Mouse (Mus musculus) cerebellum, adult 2 months (tissue): ENCODE data around the gene Tiam1. TPM values are rescaled to one million over a fixed set of nuclear protein-coding genes. Genes with fewer than 3 reads are reported as not detected.

Experiments
- DNase-seq, 2 experiments: peaks; one replicate each; pipeline ENCODE4 v3.0.0; 2021
- H3K27ac ChIP-seq: fragments of 200-500 bp; 2 replicates; pipeline ENCODE4 v1.5.1; 2012; ENCODE audit warnings: low read length, control low read depth, inconsistent platforms; ENCODE audit not compliant: insufficient read depth
- H3K27me3 ChIP-seq: fragments of 200-500 bp; 2 replicates; pipeline ENCODE4 v1.6.1; 2012; ENCODE audit warnings: inconsistent platforms, mild to moderate bottlenecking, low read length, moderate library complexity; ENCODE audit not compliant: control insufficient read depth, insufficient read depth
- H3K4me1 ChIP-seq: fragments of 200-500 bp; 2 replicates; pipeline ENCODE4 v1.6.1; 2011; ENCODE audit warnings: low read length; ENCODE audit not compliant: control insufficient read depth, insufficient read depth
- H3K4me3 ChIP-seq: fragments of 200-500 bp; replicated peaks from 2 replicates; pipeline ENCODE3; 2011; ENCODE audit warnings: mild to moderate bottlenecking, low read depth, low read length, control low read depth; ENCODE audit not compliant: insufficient read depth
- CTCF ChIP-seq: fragments of 200-500 bp; IDR thresholded peaks from 2 replicates; pipeline ENCODE4 v1.5.1; 2011; ENCODE audit warnings: low read depth, mild to moderate bottlenecking, control low read depth, low read length, moderate library complexity, borderline replicate concordance; ENCODE audit not compliant: insufficient read depth
- POLR2A ChIP-seq: fragments of 200-500 bp; IDR thresholded peaks from 2 replicates; pipeline ENCODE4 v1.6.1; 2011; ENCODE audit warnings: low read length, control low read depth, borderline replicate concordance; ENCODE audit not compliant: insufficient read depth
- WGBS: fragments of 180-500 bp; shearing (Covaris S2); methylation state at CpG from one replicate; pipeline ENCODE4 v1.1.7; 2018; 5-methylcytosine and 5-hydroxymethylcytosine counted together
- polyA plus RNA-seq: library from polyadenylated mRNA; depleted of rRNA; stranded (reverse); fragments of >200 nt; gene quantifications from 2 replicates; pipeline ENCODE4 v1.2.3, GENCODE M21; 2012

Gene Tiam1
- polyA plus RNA-seq, 1 experiment, result 73.6 TPM

- peak; percentile 74 to 80 for DNase-seq
- 18% methylated on average over 13 of the region's 13 CpGs for WGBS
- Histone ChIP-seq H3K4me3 (no peak overlapping the region), H3K27me3 (no peaks in the 10 kb centered on the region), H3K4me1 (peaks cover 30% of the 10 kb centered on the region), H3K27ac (peak overlapping the region; percentile 8; the same call in 1 of the 2 replicates)
- TF ChIP-seq POLR2A (no peak), CTCF (no peak)
Measured at GRCm38 (mm10) chr16:90121799-90122198, 21.8 kb downstream of the Tiam1 start.

- Histone ChIP-seq H3K27ac (no peak overlapping the region), H3K4me3 (no peak overlapping the region), H3K27me3 (no peaks in the 10 kb centered on the region), H3K4me1 (peaks cover 24% of the 10 kb centered on the region)
- DNase-seq, result no peak
- TF ChIP-seq CTCF (peak; percentile 47; the same call in 1 of the 2 replicates), POLR2A (no peak)
- 98% methylated on average over 4 of the region's 4 CpGs for WGBS
Measured at GRCm38 (mm10) chr16:90119969-90120368, 23.6 kb downstream of the Tiam1 start.

- Histone ChIP-seq H3K27me3 (no peaks in the 10 kb centered on the region), H3K4me3 (no peak overlapping the region), H3K27ac (no peak overlapping the region), H3K4me1 (peaks cover 20% of the 10 kb centered on the region)
- TF ChIP-seq POLR2A (no peak), CTCF (no peak)
- DNase-seq, result no peak
- WGBS, result 91% methylated on average over 13 of the region's 13 CpGs
Measured at GRCm38 (mm10) chr16:90116637-90117182, 26.9 kb downstream of the Tiam1 start.

- no peak for DNase-seq
- 88% methylated on average over 11 of the region's 11 CpGs for WGBS
- H3K27me3 ChIP-seq, result no peaks in the 10 kb centered on the region
- no peak overlapping the region for H3K4me3 ChIP-seq
- peaks cover 14% of the 10 kb centered on the region for H3K4me1 ChIP-seq
- H3K27ac ChIP-seq, result no peak overlapping the region
- TF ChIP-seq CTCF (no peak), POLR2A (no peak)
Measured at GRCm38 (mm10) chr16:90112577-90113155, 30.9 kb downstream of the Tiam1 start.

GRCm38 (mm10) chr16:90109500-90109899 lies 34.1 kb downstream of the Tiam1 start:
- Histone ChIP-seq H3K27me3 (no peaks in the 10 kb centered on the region), H3K4me3 (no peak overlapping the region), H3K27ac (no peak overlapping the region), H3K4me1 (peaks cover 15% of the 10 kb centered on the region)
- TF ChIP-seq POLR2A, result no peak
- no peak for TF ChIP-seq CTCF
- WGBS, result 93% methylated on average over 2 of the region's 3 CpGs
- DNase-seq, result no peak

- Histone ChIP-seq H3K4me1 (peaks cover 17% of the 10 kb centered on the region), H3K27ac (no peak overlapping the region), H3K27me3 (no peaks in the 10 kb centered on the region), H3K4me3 (no peak overlapping the region)
- TF ChIP-seq POLR2A, result no peak
- TF ChIP-seq CTCF, result no peak
- WGBS, result 84% methylated on average over 15 of the region's 15 CpGs
- DNase-seq, result no peak
Measured at GRCm38 (mm10) chr16:90104714-90105459, 38.7 kb downstream of the Tiam1 start.

GRCm38 (mm10) chr16:90103726-90104125 lies 39.8 kb downstream of the Tiam1 start:
- H3K4me1 ChIP-seq, result peaks cover 15% of the 10 kb centered on the region
- H3K4me3 ChIP-seq, result no peak overlapping the region
- no peak overlapping the region for H3K27ac ChIP-seq
- no peak for DNase-seq
- TF ChIP-seq POLR2A, result no peak
- no peak for TF ChIP-seq CTCF
- no peaks in the 10 kb centered on the region for H3K27me3 ChIP-seq
- WGBS, result 58% methylated on average over 2 of the region's 2 CpGs

GRCm38 (mm10) chr16:90102596-90102995 lies 41.0 kb downstream of the Tiam1 start:
- Histone ChIP-seq H3K27ac (no peak overlapping the region), H3K27me3 (no peaks in the 10 kb centered on the region), H3K4me3 (no peak overlapping the region), H3K4me1 (peaks cover 14% of the 10 kb centered on the region)
- TF ChIP-seq POLR2A, result no peak
- TF ChIP-seq CTCF, result no peak
- no peak for DNase-seq
- WGBS, result 90% methylated on average over 7 of the region's 7 CpGs

- Histone ChIP-seq H3K4me1 (peaks cover 11% of the 10 kb centered on the region), H3K4me3 (no peak overlapping the region), H3K27me3 (no peaks in the 10 kb centered on the region), H3K27ac (no peak overlapping the region)
- TF ChIP-seq POLR2A (no peak), CTCF (no peak)
- WGBS, result 92% methylated on average over 11 of the region's 11 CpGs
- no peak for DNase-seq
Measured at GRCm38 (mm10) chr16:90098191-90098605, 45.4 kb downstream of the Tiam1 start.
